Mouse (Mus musculus): ENCODE measurements at regions not wholly inside any gene's neighbourhood (a gene's known extent, or its start where the extent isn't known, plus 50 kb on each side); places are given as distances from the start of the nearest gene placed in this dataset.

- DNase-seq, result no peak
These were observed 101.4 kb upstream of the A530016L24Rik start for GRCm38 (mm10) chr12:112387836-112388235.

GRCm38 (mm10) chr12:112395909-112396308 lies 93.3 kb upstream of the A530016L24Rik start:
- DNase-seq, result no peak

GRCm38 (mm10) chr12:112403688-112404240 lies 85.5 kb upstream of the A530016L24Rik start:
- DNase-seq, result no peak

- no peak for DNase-seq
These were observed 84.9 kb upstream of the A530016L24Rik start for GRCm38 (mm10) chr12:112404338-112404737.

GRCm38 (mm10) chr12:112405781-112406213 lies 83.5 kb upstream of the A530016L24Rik start:
- DNase-seq, result no peak

- DNase-seq, result no peak
These were observed 77.5 kb upstream of the A530016L24Rik start for GRCm38 (mm10) chr12:112411612-112412350.

GRCm38 (mm10) chr12:112412351-112412697 lies 76.9 kb upstream of the A530016L24Rik start:
- DNase-seq, result no peak

GRCm38 (mm10) chr12:112415926-112416473 lies 73.2 kb upstream of the A530016L24Rik start:
- DNase-seq, result no peak

- DNase-seq, result no peak
These were observed 72.7 kb upstream of the A530016L24Rik start for GRCm38 (mm10) chr12:112416537-112416936.

- no peak for DNase-seq
These were observed 70.6 kb upstream of the A530016L24Rik start for GRCm38 (mm10) chr12:112418636-112419035.

- no peak for DNase-seq
These were observed 67.1 kb upstream of the A530016L24Rik start for GRCm38 (mm10) chr12:112422177-112422576.

- no peak for DNase-seq
These were observed 65.1 kb upstream of the A530016L24Rik start for GRCm38 (mm10) chr12:112424150-112424549.

- DNase-seq, result no peak
These were observed 62.6 kb upstream of the A530016L24Rik start for GRCm38 (mm10) chr12:112426681-112427080.

- no peak for DNase-seq
These were observed 59.0 kb upstream of the A530016L24Rik start for GRCm38 (mm10) chr12:112430104-112430846.

GRCm38 (mm10) chr12:112433315-112433714 lies 55.9 kb upstream of the A530016L24Rik start:
- DNase-seq, result no peak

GRCm38 (mm10) chr12:112434673-112435294 lies 54.5 kb upstream of the A530016L24Rik start:
- no peak for DNase-seq

- no peak for DNase-seq
These were observed 53.7 kb upstream of the A530016L24Rik start for GRCm38 (mm10) chr12:112435295-112436110.

- DNase-seq, result no peak
These were observed 52.2 kb upstream of the A530016L24Rik start for GRCm38 (mm10) chr12:112437046-112437445.

- no peak for DNase-seq
These were observed 51.0 kb upstream of the A530016L24Rik start for GRCm38 (mm10) chr12:112438206-112438605.

All from thymus, postnatal 36 days (tissue).